Mouse (Mus musculus): ENCODE data around the gene Atg3. TPM values are rescaled to one million over a fixed set of nuclear protein-coding genes. Genes with fewer than 3 reads are reported as not detected.

The Atg3 gene
- total and polyA plus RNA-seq, 2 experiments from 2014 or later, result 11.7 to 53.0 TPM

GRCm38 (mm10) chr16:45224431-45225008, 65.9 kb downstream of the Atg3 start:
- 57% methylated on average over 4 of the region's 4 CpGs for WGBS
- H3K9me3 ChIP-seq (ENCODE audit: low read length), result no peaks in the 10 kb centered on the region
- no peaks in the 10 kb centered on the region for H3K27me3 ChIP-seq (ENCODE audit: insufficient read depth, low read length)
- H3K4me3 ChIP-seq (ENCODE audit: low read length), result no peak overlapping the region
- H3K4me2 ChIP-seq (ENCODE audit: low read depth, low read length), result no peak overlapping the region
- DNase-seq (ENCODE audit: low spot score) (no peak), ATAC-seq (no peak)
- no peak overlapping the region for H3K9ac ChIP-seq (replicated peaks; ENCODE audit: low read length)
- no peaks in the 10 kb centered on the region for H3K36me3 ChIP-seq (ENCODE audit: insufficient read depth, low read length)
- no peaks in the 10 kb centered on the region for H3K4me1 ChIP-seq (ENCODE audit: insufficient read depth, low read length)
- H3K27ac ChIP-seq, result no peak overlapping the region
- TF ChIP-seq CTCF (IDR thresholded peaks at IDR 0.05; ENCODE audit: low read depth), result no peak

GRCm38 (mm10) chr16:45227002-45227401, 68.4 kb downstream of the Atg3 start:
- 64% methylated on average over 1 of the region's 1 CpGs for WGBS
- no peak for TF ChIP-seq CTCF (IDR thresholded peaks at IDR 0.05; ENCODE audit: low read depth)
- Histone ChIP-seq H3K4me2 (ENCODE audit: low read depth, low read length) (no peak overlapping the region), H3K27ac (no peak overlapping the region), H3K4me1 (ENCODE audit: insufficient read depth, low read length) (no peaks in the 10 kb centered on the region), H3K27me3 (ENCODE audit: insufficient read depth, low read length) (no peaks in the 10 kb centered on the region), H3K4me3 (ENCODE audit: low read length) (no peak overlapping the region), H3K9me3 (ENCODE audit: low read length) (no peaks in the 10 kb centered on the region), H3K9ac (replicated peaks; ENCODE audit: low read length) (no peak overlapping the region), H3K36me3 (ENCODE audit: insufficient read depth, low read length) (no peaks in the 10 kb centered on the region)
- ATAC-seq (no peak), DNase-seq (ENCODE audit: low spot score) (no peak)

GRCm38 (mm10) chr16:45231296-45231695, 72.7 kb downstream of the Atg3 start:
- Histone ChIP-seq H3K27me3 (ENCODE audit: insufficient read depth, low read length) (no peaks in the 10 kb centered on the region), H3K4me2 (ENCODE audit: low read depth, low read length) (no peak overlapping the region), H3K27ac (no peak overlapping the region), H3K9ac (replicated peaks; ENCODE audit: low read length) (no peak overlapping the region), H3K4me3 (ENCODE audit: low read length) (no peak overlapping the region), H3K4me1 (ENCODE audit: insufficient read depth, low read length) (no peaks in the 10 kb centered on the region), H3K9me3 (ENCODE audit: low read length) (no peaks in the 10 kb centered on the region), H3K36me3 (ENCODE audit: insufficient read depth, low read length) (no peaks in the 10 kb centered on the region)
- ATAC-seq (no peak), DNase-seq (ENCODE audit: low spot score) (no peak)
- WGBS, result 87% methylated on average over 1 of the region's 1 CpGs
- TF ChIP-seq CTCF (IDR thresholded peaks at IDR 0.05; ENCODE audit: low read depth), result no peak

DNA sequence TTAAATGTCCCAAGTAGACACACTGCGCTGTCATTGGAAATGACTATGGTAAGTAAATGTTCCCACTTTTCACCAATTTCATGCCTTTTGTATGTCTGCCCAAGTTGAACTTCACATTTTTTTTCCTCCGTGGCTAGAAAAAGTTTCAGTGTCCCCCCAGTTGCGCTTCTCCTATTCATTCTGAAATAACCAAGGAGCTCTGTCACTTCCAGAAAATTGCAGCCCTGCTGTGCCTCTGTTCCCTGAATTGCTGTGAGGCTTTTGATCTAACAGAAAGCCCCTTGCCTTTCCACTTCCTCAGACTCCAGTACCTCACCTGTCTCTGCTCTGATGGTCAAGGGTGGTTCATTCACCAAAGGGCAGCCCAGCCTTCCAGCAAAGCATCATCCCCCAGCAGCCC, 74.4 kb downstream of the Atg3 start:
- H3K9me3 ChIP-seq (ENCODE audit: low read length), result no peaks in the 10 kb centered on the region
- no peaks in the 10 kb centered on the region for H3K36me3 ChIP-seq (ENCODE audit: insufficient read depth, low read length)
- H3K4me3 ChIP-seq (ENCODE audit: low read length), result no peak overlapping the region
- H3K4me2 ChIP-seq (ENCODE audit: low read depth, low read length), result no peak overlapping the region
- no peaks in the 10 kb centered on the region for H3K4me1 ChIP-seq (ENCODE audit: insufficient read depth, low read length)
- no peak overlapping the region for H3K9ac ChIP-seq (replicated peaks; ENCODE audit: low read length)
- no peak overlapping the region for H3K27ac ChIP-seq
- DNase-seq (ENCODE audit: low spot score) (no peak), ATAC-seq (no peak)
- H3K27me3 ChIP-seq (ENCODE audit: insufficient read depth, low read length), result no peaks in the 10 kb centered on the region
- 38% methylated on average over 3 of the region's 3 CpGs for WGBS
- no peak for TF ChIP-seq CTCF (IDR thresholded peaks at IDR 0.05; ENCODE audit: low read depth)

Other genes with a start within 250 kb of the Atg3 start
- not detected in 2 replicates for gene Cd200r3, start 215.1 kb upstream of the Atg3 start, total RNA-seq (2014; rRNA removed)
- not detected in 2 replicates for gene Cd200r3, start 215.1 kb upstream of the Atg3 start, polyA plus RNA-seq (2015; fragmentation: Nextera tagmentation; extraction: Ambion mirVana)
- 6.2 and 14.5 TPM in 2 replicates for gene Ccdc80, start 65.4 kb upstream of the Atg3 start, total RNA-seq (2014; rRNA removed)
- 13.6 and 14.9 TPM in 2 replicates for gene Ccdc80, start 65.4 kb upstream of the Atg3 start, polyA plus RNA-seq (2015; fragmentation: Nextera tagmentation; extraction: Ambion mirVana)
- 30.2 and 43.7 TPM in 2 replicates for gene Slc35a5, start 79 bp upstream of the Atg3 start, total RNA-seq (2014; rRNA removed)
- 26.1 and 36.1 TPM in 2 replicates for gene Slc35a5, start 79 bp upstream of the Atg3 start, polyA plus RNA-seq (2015; fragmentation: Nextera tagmentation; extraction: Ambion mirVana)
- gene Btla, start 65.5 kb downstream of the Atg3 start, total RNA-seq (2014; rRNA removed), result 0.16 TPM in 1 of 2 replicates, not detected in the other
- 0.21 TPM in 1 of 2 replicates, not detected in the other for gene Btla, start 65.5 kb downstream of the Atg3 start, polyA plus RNA-seq (2015; fragmentation: Nextera tagmentation; extraction: Ambion mirVana)